Mouse (Mus musculus) lung, postnatal 10 days (tissue): Measurements from ENCODE around the gene Nufip1.
"Not testable (repeated sequence)": the region's sequence is repeated elsewhere in the genome, so short reads cannot be mapped to it uniquely, and the experiment has no call there.

Experiments used
- DNase-seq: peaks from one replicate; pipeline ENCODE4 v3.0.0; 2021

Nufip1 gene

DNA sequence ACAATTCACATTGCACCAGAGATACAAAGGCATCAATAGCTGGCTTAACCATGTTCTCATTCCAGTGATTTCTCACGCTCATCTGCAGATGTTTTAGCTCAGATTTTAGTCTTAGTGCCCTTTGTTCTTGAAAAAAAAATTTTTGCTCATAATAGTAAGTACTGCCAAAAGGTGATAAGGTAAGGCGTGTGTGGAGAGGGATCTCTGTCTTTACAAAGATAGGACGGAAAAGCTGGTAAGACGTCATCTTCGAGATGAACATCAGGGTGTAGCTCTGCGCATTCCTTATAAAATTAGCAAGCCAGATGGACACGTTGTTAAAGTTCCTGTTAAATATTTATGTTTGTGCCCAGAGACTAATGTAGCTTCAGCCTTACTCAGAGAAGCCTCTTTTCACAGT is 35.2 kb downstream of the Nufip1 start:
- DNase-seq = no peak

DNA sequence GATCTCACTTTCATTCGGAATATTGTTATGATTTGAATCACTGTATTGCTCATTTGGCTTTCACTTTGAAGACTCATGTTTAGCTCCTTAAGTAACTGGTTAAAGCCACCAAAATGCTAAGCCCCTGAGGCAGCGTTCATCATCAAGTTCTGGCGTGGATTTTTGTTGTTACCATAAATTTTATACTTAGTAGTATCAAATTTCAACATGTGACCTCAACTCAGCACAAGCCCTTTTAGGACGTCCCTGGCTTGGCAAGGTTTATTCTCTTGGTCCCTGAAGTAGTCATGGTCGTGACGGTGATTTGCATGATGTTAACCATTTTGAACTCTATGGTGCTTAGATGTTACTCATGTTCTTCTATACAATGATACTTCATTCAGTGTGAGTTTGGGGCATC is 36.4 kb downstream of the Nufip1 start:
- DNase-seq = no peak

DNA sequence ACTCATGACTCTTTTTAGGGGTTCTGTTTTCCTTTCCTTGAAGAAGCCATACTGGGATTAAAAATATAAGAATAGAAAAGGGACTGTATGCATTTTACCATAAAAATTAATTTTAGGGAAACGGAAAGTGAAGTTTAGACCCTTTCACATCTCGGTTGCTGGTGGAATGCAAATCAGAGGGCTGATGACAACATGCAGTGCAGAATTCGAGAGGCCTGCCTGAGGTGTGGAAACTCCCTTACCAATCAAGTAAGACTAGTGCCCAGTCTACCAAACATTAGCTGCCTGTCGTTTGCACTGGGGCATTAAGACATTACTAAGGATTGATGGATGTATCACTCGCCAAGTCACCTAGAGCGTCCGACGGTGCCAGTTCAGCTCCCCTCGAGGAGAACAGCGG is 37.6 kb downstream of the Nufip1 start:
- DNase-seq = no peak

DNA sequence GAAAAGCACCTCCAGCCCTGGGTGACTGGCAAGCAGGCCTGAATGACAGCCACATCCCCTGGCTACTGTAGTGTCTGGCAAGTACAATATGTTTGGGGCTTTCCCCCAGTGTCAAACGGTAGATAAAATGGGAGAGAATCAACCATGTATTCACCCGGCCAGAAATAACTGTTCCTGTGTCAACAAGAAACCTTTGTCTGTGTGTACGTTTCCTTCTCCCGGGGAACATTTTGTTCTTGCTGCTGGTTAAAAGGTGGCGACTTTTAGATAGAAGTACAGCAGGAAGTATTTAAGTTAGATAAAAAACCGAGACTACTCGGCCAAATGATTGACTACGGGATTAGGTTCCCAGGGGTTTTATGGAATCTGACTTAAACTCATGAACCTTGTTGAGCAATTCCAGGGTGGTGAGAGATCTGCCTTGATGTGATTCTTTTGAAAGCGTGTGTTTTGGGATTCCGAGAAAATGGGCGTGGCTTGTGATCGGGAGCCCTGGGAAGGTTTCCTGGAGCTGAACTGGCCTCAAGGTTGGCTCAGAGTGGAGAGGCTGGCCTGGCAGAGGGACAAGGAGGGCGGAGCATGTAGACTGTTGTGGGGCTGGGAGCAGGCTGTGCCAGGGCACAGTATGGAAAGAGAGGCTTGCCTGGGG is 39.0 kb downstream of the Nufip1 start:
- peak; percentile 93 for DNase-seq

DNA sequence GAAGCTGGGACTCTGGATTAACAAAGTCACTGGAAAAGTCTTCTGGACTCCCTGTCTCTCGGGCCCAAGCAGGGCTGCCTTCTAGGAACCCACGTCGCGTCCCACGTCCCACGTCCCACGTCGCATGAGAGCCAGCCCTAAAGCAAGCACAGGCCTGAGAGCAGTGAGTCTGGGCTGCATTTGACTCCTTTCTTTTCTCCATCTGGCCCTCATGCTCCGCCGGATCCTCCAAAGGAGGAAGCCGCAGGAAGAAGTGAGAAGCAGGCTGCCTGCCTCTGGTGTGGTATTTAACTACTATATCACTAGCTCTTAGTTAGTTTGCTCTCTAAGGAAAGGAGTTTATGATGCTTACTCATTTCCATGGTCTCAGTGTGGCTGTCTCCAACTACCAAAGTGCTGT is 39.8 kb downstream of the Nufip1 start:
- no peak for DNase-seq

DNA sequence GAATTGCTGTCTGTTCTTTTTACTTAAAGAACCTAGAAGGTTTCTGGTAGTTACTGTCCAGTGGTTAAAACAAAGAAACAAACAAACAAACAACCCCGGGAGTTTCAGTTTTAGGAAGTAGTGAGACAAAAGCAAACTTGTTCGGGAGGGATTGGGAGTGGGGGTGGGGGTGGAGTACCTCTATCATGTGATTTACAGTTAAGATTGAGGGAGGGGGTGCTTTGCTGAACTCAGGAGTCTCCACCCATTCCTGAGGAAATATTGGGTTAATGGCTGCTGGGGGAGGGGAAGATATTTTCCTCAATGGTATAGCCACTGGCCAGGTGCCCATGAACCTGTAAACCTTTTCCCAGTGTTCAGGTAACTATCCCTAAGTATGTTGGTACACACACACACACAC is 40.3 kb downstream of the Nufip1 start:
- no peak for DNase-seq

DNA sequence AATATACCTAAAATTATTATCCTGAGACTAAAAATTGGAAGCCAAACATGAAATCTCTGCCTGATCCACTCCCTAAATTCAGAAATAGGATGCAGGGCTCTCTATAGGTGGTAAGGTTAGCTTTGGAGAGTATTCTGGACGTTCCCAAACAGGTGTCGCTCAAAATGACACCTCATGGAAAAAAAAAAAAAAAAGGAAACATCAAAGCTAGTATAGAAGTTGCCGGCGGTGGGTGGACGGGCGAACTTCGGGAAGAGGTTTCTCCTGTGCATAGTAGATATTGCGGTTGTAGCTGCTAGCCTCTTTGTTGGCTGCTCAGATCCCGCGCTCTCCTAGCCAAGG is 41.1 kb downstream of the Nufip1 start:
- DNase-seq = no peak

DNA sequence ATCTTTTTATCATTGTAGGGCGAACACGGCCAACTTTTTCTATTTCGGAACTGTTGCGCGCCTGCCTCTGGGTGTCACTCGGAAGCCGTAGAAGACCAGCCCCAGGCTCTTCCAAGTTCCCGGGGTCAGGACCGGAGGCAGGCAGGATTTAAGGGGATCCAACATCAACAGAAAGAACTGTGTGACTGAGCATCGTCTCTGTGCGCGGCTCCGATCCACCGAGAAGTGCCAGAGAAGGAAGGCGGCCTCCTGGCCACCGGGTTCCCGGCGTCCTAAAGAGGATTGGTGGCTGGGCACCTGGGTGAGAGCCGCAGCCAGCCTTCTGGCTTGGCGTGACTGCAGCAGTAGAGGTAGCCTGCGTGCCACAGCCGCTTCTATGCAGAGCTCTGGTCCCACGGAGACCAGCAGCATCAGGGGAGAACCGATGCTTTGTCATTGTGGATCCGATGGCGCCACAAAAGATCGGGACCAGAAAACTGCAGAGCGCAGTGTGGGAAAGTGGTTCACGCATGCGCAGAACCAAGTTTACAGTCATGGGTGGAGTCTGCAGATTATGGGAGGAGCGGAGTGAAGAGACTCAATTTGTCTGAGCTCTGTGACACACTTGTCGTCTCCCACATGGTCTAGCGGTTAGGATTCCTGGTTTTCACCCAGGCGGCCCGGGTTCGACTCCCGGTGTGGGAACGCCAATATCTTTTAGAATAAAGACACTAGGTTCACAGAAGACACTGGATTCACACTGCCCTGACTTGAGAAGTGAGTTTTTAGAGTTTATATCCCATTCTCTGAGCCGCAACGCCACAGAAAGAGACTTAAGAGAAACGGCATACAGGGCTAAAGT is 41.7 kb downstream of the Nufip1 start:
- DNase-seq = peak; percentile 95

DNA sequence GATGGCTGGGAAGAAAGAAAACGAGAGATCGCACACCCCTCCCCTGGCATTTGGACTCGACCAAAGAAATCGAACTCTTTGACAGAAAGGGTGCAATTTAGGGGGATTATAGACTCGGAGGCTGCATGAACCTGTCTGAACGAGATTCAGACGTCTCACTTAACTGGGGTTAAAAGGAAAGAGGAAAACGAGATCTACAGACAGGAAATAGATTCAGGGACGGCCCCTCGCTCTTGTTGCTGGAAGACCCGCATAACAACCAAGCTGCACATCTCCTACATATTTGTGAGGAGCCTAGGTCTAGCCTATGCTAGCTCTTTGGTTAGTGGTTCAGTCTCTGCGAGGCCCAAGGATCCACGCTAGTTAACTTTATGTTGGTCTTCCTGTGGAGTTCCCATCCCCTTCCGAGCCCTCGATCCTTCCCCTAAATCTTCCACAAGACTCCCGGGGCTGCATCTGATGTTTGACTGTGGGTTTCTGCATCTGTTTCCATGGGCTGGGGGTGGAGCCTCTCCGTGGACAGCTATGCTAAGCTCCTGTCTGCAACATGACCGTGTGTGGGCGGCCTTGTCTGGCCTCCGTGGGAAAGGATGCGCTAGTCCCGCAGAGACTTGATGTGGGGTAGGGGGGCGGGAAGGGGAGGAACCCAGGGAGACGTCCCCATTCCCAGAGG is 42.4 kb downstream of the Nufip1 start:
- peak; percentile 29 for DNase-seq

DNA sequence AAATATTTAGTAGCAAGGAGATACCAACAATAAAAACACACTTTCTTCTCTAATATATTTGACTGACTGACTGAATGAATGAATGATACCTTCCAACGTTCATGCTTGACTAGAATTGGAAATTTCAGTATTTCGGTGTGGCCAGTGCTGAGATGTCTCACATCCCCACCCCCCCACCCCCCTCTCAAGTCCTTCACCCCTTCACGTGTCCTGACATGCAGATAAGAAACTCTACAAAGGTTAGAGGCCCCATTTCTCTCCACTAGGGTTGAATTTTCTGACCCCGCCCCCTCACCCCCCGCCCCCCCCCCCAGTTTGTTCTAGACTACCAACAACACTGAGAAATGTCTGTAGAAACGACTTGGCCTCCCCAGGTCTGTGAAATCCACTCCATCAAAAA is 43.1 kb downstream of the Nufip1 start:
- no peak for DNase-seq

DNA sequence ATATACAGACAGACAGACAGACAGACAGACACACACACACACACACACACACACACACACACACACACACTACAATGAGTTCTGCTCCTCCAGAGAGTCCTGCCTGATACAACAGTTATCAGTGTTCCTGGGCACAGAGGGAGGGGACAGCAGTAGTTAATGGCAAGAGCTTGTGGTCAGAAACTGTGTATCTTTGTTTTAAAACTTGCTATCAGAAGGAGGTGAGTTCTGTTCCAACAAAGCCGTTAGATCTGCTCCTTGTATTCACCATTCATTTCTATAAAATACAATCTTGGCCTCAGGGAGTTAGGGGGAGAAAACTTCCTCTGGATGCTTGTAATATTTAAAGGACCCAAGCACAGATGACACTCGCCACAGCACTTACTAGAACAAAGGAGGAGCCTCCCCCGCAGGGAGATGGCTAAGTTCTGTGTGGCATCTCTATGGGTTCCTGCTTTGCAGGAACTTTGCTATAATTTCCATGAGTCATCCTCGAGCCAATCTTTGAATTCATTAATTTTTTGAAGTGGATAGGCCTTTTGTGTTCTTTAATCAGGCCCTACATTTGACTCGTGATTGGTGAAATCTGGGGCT is 47.6 kb downstream of the Nufip1 start:
- no peak for DNase-seq

DNA sequence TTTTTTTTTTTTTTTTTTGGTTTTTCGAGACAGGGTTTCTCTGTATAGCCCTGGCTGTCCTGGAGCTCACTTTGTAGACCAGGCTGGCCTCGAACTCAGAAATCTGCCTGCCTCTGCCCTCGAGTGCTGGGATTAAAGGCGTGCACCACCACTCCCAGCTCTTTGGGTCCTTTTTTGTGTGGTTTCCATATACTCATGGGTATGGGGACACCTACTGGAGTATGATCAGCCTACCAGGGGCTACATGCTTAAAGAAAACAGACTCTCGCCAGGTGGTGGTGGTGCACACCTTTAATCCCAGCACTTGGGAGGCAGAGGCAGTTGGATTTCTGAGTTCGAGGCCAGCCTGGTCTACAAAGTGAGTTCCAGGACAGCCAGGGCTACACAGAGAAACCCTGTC is 49.9 kb downstream of the Nufip1 start:
- DNase-seq = not testable (repeated sequence)

DNA sequence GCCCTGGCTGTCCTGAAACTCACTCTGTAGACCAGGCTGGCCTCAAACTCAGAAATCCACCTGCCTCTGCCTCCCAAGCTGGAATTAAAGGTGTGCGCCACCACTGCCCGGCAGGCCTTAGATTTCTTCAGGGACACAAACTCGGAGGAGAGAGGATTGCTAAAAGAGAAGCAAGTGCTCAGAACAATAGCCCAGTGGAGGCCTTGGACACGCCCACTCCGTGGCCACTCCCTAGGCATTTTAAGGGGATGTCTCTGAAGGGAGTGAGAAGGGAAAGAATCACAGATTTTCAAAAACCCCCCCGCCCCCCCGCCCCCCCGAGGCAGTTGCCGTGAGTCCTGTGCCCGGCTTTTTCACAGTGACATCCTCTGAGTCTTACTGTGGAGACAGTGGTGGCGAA is 53.5 kb downstream of the Nufip1 start:
- no peak for DNase-seq

DNA sequence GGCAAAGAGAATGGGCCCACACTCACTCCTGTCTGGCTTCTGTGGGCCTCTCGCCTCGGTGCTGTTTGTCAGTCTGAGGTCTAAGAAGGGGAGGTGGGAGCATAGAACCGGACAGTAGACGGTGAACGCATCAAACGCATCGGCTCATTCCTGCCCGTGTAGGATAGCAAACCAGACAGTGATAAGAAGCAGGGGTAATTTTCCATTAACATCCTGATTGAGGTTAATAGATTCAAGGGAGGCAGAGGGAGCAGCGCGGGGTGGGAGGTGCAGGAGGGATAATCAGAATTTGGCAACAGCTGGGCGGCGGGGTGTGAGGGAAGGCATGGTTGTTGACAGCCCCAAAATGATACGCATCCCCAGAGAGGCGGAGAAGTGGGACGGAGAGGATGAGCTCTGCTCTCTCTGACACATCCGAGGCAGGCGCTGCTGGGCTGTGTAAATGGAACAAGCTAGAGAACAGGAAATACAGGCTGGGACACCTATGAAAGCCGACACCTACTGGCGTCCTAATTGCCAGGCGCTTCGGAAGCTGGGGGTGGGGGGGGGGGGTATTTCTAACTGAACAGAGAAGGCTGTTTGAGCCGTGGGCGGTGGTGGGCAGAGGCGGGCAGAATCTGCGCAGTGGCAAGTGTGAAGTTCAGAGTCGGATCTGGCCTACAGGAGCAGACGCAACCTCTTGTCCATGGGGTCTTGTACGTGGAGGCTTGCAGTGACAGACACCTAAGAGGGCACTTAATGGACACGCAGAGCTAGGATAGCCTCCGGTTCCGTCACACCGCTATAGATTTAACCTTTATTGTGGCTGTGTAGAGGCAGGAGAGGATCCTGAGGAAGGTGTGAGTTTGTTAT is 54.4 kb downstream of the Nufip1 start:
- DNase-seq = no peak

DNA sequence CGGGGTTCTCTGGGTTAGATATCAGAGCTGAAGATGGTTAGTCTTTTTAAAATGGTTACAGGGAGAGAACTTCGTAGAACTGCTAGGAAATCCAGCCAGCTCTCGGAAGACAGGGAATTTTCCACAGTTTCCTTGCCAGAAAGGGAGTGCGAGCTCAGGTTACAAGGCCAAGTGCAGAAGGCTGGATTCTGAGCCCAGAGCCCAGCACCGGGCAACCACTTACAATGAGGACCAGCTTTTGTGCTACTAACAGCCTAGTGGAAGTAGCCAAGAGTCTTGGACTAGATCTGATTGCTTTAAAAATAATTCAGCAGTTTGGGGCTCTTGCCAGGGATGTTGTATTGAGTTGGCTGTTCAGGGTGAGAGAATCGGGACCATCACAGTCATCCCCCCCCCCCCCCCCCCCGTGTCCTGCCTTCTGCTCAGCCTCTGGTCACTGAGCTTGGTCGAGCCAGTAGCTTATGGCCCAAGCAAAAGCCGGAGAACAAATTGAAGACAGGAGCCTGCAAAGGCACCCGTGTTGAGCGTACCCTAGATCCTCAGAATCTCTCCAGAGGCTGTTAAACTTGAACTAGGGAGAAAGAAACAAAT is 59.3 kb downstream of the Nufip1 start:
- peak; percentile 29 for DNase-seq

DNA sequence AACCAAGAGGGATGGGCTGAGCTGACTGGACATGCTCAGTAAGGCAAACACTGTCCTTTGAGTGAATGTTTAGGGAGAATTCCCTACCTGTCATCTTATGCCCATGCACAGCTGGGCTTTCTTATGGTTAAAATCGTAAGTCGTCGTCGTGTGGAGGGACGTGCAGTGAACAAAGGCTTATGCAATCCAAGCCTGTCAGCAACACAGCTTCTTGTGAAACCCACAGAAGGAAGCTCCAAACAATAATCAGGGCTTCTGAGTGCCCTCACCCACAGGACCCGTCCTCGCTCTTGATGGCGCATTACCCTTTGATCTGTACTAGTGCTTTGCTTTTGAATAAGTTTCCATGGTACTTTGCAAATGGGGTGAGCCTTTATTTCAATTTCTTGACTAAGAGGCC is 60.6 kb downstream of the Nufip1 start:
- DNase-seq = no peak

DNA sequence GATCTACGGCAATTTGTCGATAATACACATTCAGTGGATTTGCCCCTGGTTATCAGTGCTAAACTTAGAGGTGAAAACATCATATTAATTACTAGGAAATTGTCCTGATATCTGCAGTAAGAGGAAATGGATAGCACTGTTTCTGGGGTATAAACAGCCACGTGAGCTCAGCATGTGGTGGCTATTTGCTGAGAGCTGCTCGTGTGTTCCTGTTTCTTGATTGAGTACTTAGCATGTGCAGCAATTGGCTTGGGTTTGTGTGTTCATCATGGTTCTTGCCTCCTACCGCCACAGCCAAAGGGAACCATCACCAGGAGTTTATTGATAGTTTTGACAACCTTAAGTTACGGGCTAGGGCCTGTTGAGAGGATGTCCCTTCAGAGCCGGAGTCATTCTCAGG is 63.6 kb downstream of the Nufip1 start:
- DNase-seq = no peak

DNA sequence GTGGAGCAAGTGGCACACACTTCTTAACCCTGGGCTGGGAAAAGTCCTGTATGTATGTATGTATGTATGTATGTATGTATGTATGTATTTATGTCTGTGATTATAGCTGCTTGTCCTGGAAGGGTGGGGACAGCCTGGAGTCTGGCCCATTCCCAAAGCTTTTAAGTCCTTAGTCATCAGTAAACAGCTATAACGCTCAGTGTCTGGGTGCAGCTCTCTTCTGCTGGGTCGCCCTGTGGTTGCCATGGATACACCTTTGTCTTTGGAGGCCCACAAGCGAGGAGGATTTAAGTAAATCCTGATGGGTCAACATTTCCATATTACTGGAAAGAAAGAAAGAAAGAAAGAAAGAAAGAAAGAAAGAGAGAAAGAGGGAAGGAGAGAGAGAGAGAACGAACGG is 65.1 kb downstream of the Nufip1 start:
- no peak for DNase-seq

DNA sequence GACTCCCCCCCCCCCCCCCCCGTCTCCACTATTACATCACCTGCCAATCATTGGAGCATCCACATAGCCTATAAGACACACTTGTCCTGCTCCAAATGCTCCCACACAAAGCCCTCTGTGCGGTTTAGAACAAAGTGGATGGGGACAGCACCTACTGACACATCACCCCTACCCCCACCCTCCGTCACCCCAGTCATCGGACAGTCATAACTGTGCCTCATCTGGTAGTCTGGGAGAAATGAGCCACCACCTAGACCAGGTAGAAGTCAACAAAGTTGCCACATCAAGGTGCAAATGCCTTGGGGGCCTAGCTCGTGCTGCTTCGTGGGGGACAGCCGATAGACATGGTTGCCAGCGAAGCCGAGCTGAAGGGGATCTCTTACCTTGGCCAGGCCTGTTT is 66.5 kb downstream of the Nufip1 start:
- no peak for DNase-seq

DNA sequence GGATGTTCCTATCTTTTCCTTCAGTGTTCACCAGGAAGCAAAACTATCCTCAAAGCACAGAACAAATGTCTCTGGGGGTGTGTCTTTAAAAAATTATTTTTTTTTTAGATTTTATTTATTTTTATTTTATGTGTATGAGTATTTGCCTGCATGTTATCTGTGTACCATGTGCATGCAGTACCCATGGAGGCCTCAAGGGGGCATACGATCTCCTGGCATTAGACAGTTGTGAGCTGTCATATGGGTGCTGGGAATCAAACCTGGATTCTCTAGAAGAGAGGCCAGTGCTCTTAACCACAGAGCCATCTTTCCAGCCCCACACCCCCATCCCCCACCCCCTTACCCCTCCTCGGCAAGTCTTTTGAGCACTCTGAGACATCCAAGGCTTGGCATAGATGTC is 67.8 kb downstream of the Nufip1 start:
- no peak for DNase-seq

DNA sequence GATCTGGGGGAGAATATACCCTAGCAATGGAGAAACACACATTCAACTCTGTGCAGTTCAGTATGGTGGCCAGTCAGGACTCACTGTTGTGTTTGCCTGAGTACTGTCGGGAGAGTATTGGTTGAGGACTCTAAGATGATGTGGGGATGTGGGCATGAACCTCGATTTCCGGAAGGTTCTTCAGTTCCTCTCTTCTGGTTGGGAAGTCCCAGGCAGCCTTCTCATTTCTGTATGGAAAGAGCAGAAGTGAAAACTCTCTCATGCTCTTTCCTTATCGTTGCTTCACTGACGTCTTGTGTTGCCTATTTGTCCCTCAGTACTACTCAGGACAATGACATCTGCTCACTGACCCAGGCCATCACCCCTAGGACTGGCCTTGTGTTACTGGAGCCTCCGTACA is 68.7 kb downstream of the Nufip1 start:
- no peak for DNase-seq

DNA sequence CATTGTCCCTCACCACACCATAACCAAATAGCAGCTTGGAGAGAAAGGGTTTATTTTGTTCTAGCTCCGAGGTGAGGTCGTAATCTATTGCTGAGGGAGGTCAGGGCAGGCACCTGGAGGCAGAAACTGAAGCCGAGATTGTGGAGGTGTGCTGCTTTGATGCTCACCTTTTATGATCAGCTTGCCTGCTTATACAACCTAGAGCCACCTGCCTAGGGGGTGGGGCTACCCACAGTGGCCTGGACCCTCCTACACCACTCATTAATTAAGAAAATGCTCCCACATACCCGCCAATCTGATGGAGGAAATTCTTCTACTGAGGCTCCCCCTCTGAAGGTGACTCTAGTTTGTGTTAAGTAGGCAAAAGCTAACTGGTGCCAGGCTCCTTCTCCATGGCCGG is 74.7 kb downstream of the Nufip1 start:
- DNase-seq = no peak

DNA sequence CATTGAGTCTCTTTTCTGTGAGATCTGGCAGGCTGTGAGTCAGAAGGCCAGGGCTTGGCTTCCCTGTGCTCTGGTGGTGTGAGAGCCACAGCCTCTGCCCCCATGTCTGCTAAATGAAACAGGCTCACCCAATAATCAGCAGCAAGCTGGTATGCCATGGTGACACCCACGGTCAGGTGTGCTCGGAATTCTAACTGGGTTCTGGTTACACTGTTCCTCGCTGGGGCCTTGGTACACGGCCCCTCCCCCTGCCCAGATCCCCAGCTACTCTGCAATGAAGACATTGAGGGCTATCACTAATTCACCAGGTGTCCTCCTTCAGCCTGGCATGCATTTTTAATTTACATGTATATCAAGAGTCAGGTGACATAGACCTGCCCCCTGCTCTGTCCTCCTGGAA is 75.6 kb downstream of the Nufip1 start:
- DNase-seq = no peak
